Mouse (Mus musculus) kidney, adult 2 months (tissue): ENCODE results near the gene Rp9. TPM values are rescaled to one million over a fixed set of nuclear protein-coding genes. Genes with fewer than 3 reads are reported as not detected.

Experiments used
- DNase-seq: peaks from one replicate; pipeline ENCODE4 v3.0.0; 2021
- H3K27ac ChIP-seq: fragments of 200-500 bp; 2 replicates; pipeline ENCODE4 v1.5.1; 2012; ENCODE audit warnings: low read depth, low read length, control low read depth, inconsistent platforms; ENCODE audit not compliant: insufficient read depth
- H3K27me3 ChIP-seq: fragments of 200-500 bp; replicated peaks from 2 replicates; pipeline ENCODE4 v1.6.1; 2012; ENCODE audit warnings: mild to moderate bottlenecking, moderate library complexity, low read length, inconsistent platforms; ENCODE audit not compliant: control insufficient read depth, insufficient read depth
- H3K36me3 ChIP-seq: fragments of 200-500 bp; 2 replicates; pipeline ENCODE4 v1.6.1; 2012; ENCODE audit warnings: mild to moderate bottlenecking, moderate library complexity, low read length, inconsistent platforms; ENCODE audit not compliant: control insufficient read depth, insufficient read depth
- H3K4me1 ChIP-seq: fragments of 200-500 bp; 2 replicates; pipeline ENCODE4 v1.6.1; 2011; ENCODE audit warnings: low read length; ENCODE audit not compliant: control insufficient read depth, insufficient read depth
- H3K4me3 ChIP-seq: fragments of 200-500 bp; 2 replicates; pipeline ENCODE4 v1.5.1; 2011; ENCODE audit warnings: mild to moderate bottlenecking, low read depth, low read length, control low read depth; ENCODE audit not compliant: insufficient read depth
- CTCF ChIP-seq: fragments of 200-500 bp; conservative IDR thresholded peaks from 2 replicates; pipeline ENCODE4 v1.5.1; 2011; ENCODE audit warnings: low read depth, mild to moderate bottlenecking, control low read depth, low read length, moderate library complexity, mixed read lengths; ENCODE audit not compliant: insufficient read depth, insufficient read length
- POLR2A ChIP-seq: fragments of 200-500 bp; IDR thresholded peaks from one replicate; pipeline ENCODE4 v1.6.1; 2011; ENCODE audit warnings: low read depth, low read length, control low read depth
- WGBS: fragments of 180-500 bp; shearing (Covaris S2); methylation state at CpG from one replicate; pipeline ENCODE4 v1.1.7; 2018; 5-methylcytosine and 5-hydroxymethylcytosine counted together
- polyA plus RNA-seq: library from polyadenylated mRNA; depleted of rRNA; stranded (reverse); fragments of >200 nt; gene quantifications from 2 replicates; pipeline ENCODE4 v1.2.3, GENCODE M21; 2012

Gene Rp9
- polyA plus RNA-seq, 1 experiment, result 56.9 TPM

GRCm38 (mm10) chr9:22429533-22430241, 39.9 kb downstream of the Rp9 start:
- H3K27ac ChIP-seq, result no peak overlapping the region

DNA sequence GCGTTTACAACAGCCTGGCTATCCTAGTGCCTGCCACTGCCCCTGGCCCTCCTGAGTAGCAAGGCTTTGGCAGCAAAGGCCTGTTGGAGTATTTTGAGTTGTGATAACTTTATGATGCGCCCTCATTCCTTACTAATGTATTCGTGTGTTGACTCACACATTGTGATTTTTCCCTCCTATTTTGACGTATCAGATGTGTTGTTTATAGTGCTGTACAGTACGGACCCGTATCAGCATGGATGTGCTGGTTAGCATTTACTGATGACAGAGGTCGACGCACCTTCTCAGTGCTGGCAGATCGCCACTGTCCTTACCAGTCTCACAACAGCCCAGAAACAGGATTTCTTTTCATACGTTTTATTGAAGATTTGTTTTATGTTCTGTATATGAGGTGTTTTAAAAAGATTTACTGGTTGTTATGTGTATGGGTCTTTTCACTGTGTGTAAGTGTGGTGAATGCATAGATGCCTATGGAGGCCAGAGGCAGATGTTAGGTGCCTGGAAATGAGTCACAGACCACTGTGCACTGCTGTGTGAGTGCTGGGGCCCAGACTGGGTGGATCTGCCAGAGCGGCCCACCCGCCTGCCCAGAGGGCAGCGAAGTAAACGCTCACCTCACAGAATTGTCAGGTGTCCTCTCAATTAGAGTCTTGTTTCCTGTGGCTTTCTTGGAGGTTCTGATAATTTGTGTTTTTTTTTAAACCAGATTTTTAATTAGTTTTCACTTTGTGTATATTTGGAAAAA, 40.7 kb downstream of the Rp9 start:
- WGBS, result 88% methylated on average over 14 of the region's 14 CpGs
- TF ChIP-seq CTCF, result no peak
- TF ChIP-seq POLR2A, result no peak
- no peaks in the 10 kb centered on the region for H3K27me3 ChIP-seq
- H3K27ac ChIP-seq, result no peak overlapping the region
- no peak overlapping the region for H3K4me3 ChIP-seq
- no peak for DNase-seq
- no peaks in the 10 kb centered on the region for H3K4me1 ChIP-seq
- H3K36me3 ChIP-seq, result no peaks in the 10 kb centered on the region

More at GRCm38 (mm10) chr9:22429533-22430241, 39.9 kb downstream of the Rp9 start:
- Histone ChIP-seq H3K36me3 (no peaks in the 10 kb centered on the region), H3K4me3 (no peak overlapping the region), H3K4me1 (no peaks in the 10 kb centered on the region), H3K27me3 (no peaks in the 10 kb centered on the region)
- 25% methylated on average over 15 of the region's 15 CpGs for WGBS
- TF ChIP-seq CTCF (no peak; the same call in 1 of the 2 replicates), POLR2A (no peak)
- DNase-seq, result peak; percentile 47

GRCm38 (mm10) chr9:22428028-22428665, 41.4 kb downstream of the Rp9 start:
- DNase-seq, result no peak
- Histone ChIP-seq H3K36me3 (no peaks in the 10 kb centered on the region), H3K27me3 (no peaks in the 10 kb centered on the region), H3K27ac (no peak overlapping the region), H3K4me1 (no peaks in the 10 kb centered on the region), H3K4me3 (no peak overlapping the region)
- 73% methylated on average over 4 of the region's 4 CpGs for WGBS
- TF ChIP-seq POLR2A (no peak), CTCF (no peak)

DNA sequence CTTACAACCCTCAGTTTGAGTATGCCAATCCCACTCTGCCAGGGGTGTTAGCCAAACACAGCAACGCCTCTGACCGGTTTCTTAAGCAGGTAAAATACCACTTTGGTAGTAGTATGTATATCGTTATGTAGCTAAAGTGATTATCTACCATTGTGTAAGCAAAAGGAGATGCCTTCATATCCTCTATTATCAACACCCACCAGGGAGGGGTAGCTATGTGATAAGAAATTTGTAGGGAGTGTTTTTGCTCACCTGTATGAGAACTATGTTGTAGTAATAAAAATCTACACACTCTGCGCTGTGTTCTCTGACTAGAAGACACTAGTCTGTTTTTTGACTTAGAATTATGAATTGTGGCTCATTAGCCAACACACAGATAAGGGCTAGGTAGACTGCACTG, 44.8 kb downstream of the Rp9 start:
- Histone ChIP-seq H3K4me1 (0 out of 2 replicates have a peak, but pooled peaks cover 2% of the 10 kb centered on the region), H3K27me3 (no peaks in the 10 kb centered on the region), H3K27ac (no peak overlapping the region), H3K36me3 (no peaks in the 10 kb centered on the region), H3K4me3 (no peak overlapping the region)
- 97% methylated on average over 4 of the region's 4 CpGs for WGBS
- TF ChIP-seq CTCF (no peak), POLR2A (no peak)
- no peak for DNase-seq

DNA sequence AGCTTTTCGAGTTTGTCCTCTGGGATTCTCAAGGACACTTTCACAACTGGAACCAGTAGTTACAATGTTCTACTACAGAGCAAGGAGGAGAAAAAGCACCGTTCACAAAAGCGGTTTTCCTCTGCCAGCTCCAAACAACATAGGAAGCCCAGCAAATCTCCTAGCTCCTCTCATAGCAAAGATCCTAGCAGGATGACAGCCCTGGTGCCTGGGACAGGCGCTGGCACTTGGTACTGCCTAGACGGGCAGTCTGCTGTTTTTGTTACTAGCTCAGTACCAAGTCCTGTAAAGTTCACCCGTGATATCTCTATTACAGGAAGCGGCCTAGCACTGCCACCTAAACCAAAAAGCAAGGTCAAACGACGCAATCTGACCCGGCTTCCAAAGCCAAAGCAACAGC, 45.3 kb downstream of the Rp9 start:
- DNase-seq, result no peak
- Histone ChIP-seq H3K36me3 (no peaks in the 10 kb centered on the region), H3K4me3 (no peak overlapping the region), H3K27me3 (no peaks in the 10 kb centered on the region), H3K4me1 (0 out of 2 replicates have a peak, but pooled peaks cover 2% of the 10 kb centered on the region), H3K27ac (no peak overlapping the region)
- TF ChIP-seq POLR2A (no peak), CTCF (no peak)
- WGBS, result 65% methylated on average over 10 of the region's 10 CpGs

DNA sequence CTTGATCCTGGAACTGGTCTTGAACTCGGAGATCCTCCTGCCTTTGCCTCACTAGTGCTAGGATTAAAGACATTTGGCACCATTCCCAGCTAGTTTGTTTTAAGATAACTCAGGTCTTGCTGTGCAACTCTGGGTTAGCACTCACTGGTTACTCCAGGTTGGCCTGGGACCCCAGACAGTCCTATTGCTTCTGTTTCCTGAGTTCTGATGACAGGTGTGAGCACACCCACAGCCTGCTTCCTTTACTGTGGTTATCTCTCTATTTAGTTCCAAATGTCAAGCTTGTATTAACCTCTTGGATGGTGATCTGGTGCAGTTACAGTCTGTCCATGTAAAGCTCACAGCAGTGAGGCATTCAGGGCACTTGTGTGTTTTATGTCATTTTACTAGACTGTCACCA, 46.0 kb downstream of the Rp9 start:
- DNase-seq, result no peak
- Histone ChIP-seq H3K4me1 (0 out of 2 replicates have a peak, but pooled peaks cover 2% of the 10 kb centered on the region), H3K27ac (no peak overlapping the region), H3K36me3 (no peaks in the 10 kb centered on the region), H3K4me3 (no peak overlapping the region), H3K27me3 (no peaks in the 10 kb centered on the region)
- TF ChIP-seq POLR2A (no peak), CTCF (no peak)
- WGBS, result 54% methylated on average over 1 of the region's 1 CpGs

DNA sequence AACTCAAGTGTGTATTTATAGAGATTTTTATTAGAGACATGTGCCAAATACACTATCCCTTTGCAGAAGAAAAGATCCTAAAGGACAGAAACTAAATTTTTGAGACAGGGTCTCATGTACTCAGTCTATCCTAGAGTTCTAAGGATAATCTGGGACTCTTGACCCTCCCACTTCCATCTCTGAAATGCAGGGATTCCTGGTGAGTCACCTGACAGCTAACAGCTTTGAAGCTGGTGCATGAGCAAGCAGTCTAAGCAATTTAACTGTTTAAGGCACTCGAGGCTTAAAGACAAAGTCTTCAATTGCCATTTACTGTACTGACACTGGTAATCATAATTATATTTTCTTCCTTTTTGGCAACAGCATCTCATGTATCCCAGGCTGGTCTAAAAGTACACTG, 47.0 kb downstream of the Rp9 start:
- no peak for DNase-seq
- Histone ChIP-seq H3K36me3 (no peaks in the 10 kb centered on the region), H3K27ac (no peak overlapping the region), H3K27me3 (no peaks in the 10 kb centered on the region), H3K4me1 (peaks cover 8% of the 10 kb centered on the region; the same call in 1 of the 2 replicates), H3K4me3 (no peak overlapping the region)
- TF ChIP-seq POLR2A (no peak), CTCF (no peak)
- 49% methylated on average over 1 of the region's 1 CpGs for WGBS
